Mouse (Mus musculus): ENCODE results near the gene Mfap1b.

The Mfap1b gene

DNA sequence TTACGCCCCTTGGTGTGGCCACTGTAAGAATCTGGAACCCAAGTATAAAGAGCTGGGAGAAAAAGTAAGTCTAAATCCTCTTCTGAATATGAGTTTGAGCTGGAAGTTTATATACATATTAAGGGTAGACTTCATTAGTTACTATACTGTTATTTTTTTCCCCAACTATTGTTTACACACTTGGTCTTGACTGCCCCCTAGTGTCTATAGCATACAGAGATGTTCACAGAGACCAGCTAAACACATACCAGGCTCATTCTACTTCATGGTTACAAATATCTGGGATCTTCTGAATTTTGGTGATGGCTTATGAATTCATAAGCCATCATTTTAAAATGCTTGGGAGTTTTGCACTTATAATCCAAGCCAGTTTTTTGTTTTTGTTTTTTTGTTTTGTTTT, 39.0 kb downstream of the Mfap1b start:
- 97% methylated on average over 1 of the region's 1 CpGs for WGBS

DNA sequence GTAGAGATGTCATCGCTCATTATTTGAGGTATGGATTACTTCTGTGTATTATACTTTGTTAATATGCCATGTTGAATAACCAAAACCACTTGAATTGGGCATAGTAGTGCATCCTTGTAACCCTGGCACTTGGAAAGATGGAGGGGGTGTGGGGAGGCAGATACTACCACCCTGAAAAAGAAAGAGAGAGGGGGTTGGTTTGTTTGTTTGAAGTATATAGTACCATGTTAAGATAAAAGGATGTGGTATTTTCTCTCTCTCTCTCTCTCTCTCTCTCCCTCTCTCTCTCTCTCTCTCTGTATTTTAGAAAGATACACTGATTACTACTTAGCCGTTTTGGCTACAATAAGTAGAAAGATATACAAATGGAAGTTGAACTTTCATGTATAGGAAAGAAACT, 48.0 kb downstream of the Mfap1b start:
- 87% methylated on average over 2 of the region's 2 CpGs for WGBS

DNA sequence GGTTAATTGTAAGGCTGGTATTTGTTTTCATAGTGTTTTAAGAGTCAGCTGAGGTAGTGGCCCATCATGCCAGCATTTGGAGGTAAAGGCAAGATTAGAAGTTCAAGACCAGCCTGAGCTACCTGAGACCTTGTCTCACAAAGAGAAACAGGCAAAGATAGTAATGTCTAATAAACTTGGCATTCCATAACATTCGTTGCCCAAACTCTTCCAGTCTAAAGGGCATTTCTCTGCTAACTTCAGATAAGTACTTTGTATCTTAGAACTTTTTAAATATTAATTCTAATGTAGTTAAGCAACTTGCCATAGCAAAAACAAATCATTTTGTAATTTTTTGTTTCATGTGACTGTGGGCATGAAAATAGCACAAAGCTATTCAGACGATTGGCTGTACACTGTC, 50.7 kb downstream of the Mfap1b start:
- WGBS = 84% methylated on average over 2 of the region's 2 CpGs

DNA sequence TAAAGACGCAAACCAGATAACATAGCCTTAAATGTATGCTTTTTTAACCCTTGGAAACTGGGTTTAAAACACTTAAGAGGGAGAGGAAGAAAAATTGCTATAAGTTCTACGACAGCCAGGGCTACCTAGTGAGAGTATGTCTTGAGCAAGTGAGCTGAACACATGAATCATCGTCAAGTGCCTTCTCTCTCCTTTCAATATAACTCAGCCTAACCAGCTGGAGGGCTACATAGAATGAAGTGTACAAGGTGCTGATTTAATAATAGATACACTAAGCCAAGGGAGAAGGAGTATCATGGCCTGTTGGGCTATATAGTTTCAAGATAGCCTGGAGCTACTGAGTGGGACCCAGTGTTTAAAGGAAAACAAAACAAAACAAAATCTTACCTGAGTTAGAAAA, 55.4 kb downstream of the Mfap1b start:
- 58% methylated on average over 3 of the region's 3 CpGs for WGBS

DNA sequence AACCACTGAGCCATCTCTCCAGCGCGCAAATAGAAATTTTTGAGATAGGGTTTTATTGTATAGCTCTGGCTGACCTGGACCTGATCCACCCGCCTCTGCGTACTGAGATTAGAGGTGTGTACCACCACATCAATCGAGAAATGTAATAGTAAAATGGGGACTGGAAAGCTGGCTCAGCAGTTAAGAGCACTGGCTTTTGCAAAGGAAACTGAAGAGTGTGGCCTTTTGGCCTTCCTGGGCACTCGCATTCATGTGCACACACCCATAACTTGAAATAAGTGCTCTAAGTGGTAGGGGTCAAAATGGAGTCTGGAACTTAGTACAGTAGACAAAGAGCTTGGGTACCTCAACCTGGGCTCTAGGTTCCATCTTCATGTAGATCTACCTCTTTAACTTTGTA, 57.5 kb downstream of the Mfap1b start:
- WGBS = 88% methylated on average over 6 of the region's 6 CpGs

DNA sequence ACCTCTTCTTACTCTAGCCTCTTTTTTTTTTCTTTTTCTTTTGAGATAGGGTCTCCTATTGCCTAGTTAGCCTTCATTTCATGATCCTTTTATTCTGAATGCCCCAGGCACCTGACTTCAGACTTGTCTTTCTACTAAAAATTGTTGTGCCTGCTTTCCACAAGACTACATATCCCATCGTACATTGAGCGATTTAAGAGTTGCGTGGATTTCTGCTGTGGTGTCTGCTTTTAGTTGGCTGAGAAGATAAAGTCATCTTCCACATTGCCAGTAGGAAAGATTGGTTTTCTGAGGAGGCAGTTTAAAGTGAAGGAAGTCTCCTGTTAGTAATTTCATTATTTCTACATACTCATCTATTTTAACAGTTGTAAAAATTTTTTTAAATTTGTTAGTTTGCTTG, 58.3 kb downstream of the Mfap1b start:
- 38% methylated on average over 3 of the region's 3 CpGs for WGBS

- WGBS = 19% methylated on average over 3 of the region's 3 CpGs
Measured at GRCm38 (mm10) chr2:121415103-121415502, 58.8 kb downstream of the Mfap1b start.

DNA sequence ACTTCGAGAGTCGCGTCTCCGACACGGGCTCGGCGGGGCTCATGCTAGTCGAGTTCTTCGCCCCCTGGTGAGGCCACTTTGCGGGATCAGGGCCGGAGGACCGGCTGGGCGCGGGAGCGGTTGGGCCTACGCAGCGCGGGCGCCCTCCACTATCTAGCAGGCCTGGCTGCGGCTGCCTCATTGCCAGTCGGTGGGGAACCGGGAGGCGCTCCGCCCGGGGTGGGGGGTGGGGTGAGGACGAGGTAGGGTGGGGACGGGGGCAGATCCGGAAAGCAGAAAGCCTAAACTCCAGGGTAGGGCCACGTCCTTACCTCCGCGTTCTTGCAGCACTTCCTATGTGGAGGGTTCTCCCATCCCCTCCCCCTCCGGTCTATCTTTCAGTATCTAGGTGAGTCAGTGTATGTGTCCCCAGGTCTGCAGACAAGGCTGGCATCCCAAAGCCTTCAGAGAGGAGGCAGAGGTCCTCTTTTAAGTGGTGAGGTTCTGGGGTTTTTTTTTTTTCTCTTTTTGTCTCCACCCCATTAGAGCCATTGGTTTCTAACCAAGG, 59.7 kb downstream of the Mfap1b start:
- WGBS = under 1% methylated on average over 31 of the region's 32 CpGs

DNA sequence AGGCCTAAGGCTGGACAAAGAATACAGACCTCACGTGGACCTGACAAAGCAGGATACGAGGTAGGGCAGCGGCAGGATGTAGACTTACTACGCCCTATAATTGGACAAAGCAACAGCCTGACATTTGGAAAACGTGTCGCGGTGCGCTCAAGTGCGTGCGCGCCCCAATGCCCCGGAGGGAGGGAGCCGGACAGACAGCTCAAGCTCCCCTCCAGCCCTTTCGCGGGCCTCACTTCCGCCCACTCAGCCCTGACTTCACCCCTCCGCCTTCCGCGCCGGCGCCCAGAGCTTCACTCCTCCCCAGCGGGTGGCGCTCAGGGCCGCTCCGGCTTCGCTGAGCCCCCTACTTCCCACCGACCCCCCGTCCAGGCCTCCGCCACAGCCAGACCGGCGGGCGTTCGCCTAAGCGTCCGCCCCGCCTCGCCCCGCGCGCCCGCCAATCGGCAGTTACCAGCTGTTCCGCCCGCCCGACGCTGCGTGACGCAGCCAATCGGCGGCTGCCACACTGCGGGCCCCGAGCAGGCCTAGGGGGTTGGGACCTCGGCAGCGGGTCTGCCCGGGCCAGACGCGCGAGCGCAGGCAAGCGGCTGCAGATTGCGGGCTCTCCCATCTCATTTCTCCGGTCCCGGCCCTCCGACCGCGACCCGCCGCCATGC, 60.4 kb downstream of the Mfap1b start, which contains the start of the genes Pdia3 and Catsper2:
Gene Pdia3, plus strand, starts transcription at position 389 of the 656 bp plus-strand sequence.
Gene Catsper2, minus strand, starts transcription at position 406 of the 656 bp plus-strand sequence.
- under 1% methylated on average over 66 of the region's 68 CpGs for WGBS

DNA sequence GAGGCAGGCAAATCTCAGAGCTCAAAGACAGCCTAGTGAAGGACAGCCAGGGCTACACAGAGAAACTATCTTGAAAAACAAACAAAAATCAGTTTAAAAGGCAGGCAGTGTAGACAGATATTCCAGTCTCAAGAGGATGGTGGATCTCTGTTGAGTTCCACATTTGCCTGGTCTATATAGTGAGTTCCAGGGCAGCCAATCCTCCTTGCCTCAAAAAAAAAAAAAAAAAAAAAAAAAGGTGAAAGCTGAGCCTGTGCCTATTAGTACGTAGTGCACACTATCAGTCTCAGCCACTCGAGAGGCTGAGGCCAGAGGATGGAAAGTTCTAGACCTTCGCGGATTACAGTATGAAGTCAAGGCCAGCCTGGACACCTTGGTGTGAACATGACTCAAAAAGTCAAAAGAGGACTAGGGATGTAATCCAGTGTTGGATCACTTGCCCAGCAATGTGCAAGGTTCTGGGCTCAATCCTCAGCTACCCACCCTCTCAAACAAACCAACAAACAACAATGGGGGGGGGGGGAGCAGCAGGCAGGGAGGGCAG, 61.0 kb downstream of the Mfap1b start:
- 7% methylated on average over 4 of the region's 4 CpGs for WGBS
